Mouse (Mus musculus): ENCODE results near the gene Il1f8. TPM values are rescaled to one million over a fixed set of nuclear protein-coding genes. Genes with fewer than 3 reads are reported as not detected.

The Il1f8 gene
- polyA plus RNA-seq, 1 experiment, result not detected

DNA sequence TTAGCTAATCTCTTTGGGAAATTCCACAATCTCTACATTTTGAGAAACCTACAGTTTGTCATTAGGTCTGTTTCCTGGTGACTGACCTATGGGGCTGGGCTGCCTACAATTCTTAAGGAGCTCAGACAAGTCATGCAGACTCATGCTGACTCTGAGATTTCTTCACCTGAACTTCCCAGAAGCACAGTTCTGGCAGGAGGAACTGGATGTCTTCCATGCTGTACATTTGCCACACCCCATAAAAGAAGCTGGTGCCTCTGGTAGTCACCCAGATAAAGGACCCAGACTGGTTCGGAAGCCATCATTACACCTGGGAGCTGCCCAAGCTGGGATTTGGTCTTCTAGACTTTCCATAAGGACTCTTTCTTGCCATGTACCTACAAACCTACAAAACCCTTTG, 33.2 kb downstream of the Il1f8 start, which contains the start of gene Il1f9:
Gene Il1f9, plus strand, starts transcription at position 301 of the 400 bp plus-strand sequence.
- H3K27me3 ChIP-seq (ENCODE audit: control insufficient read depth, insufficient read depth, low read length), result no peaks in the 10 kb centered on the region
- no peaks in the 10 kb centered on the region for H3K4me1 ChIP-seq (ENCODE audit: control insufficient read depth, insufficient read depth, insufficient read length)
- H3K4me3 ChIP-seq (ENCODE audit: extremely low read depth, insufficient read depth, insufficient read length), result no peak within 1 kb of the TSS
- H3K27ac ChIP-seq (ENCODE audit: insufficient read depth, low read length), result no peak within 1 kb of the TSS
- TF ChIP-seq CTCF (IDR thresholded peaks at IDR 0.05; ENCODE audit: extremely low read depth, insufficient read depth, insufficient read length, insufficient replicate concordance) (no peak), POLR2A (IDR thresholded peaks at IDR 0.05; ENCODE audit: low read depth, low read length) (no peak)
- DNase-seq (ENCODE audit: low read depth in 1 of 2, low spot score in 2 of 2), result no peak
- no peaks in the 10 kb centered on the region for H3K36me3 ChIP-seq (ENCODE audit: control insufficient read depth, insufficient read depth, low read length)
- 92% methylated on average over 1 of the region's 1 CpGs for WGBS

- 49% methylated on average over 6 of the region's 6 CpGs for WGBS
Observed at GRCm38 (mm10) chr2:24187585-24187984, 34.6 kb downstream of the Il1f8 start.

GRCm38 (mm10) chr2:24188189-24188588, 35.2 kb downstream of the Il1f8 start:
- no peak for DNase-seq (ENCODE audit: low read depth in 1 of 2, low spot score in 2 of 2)
- Histone ChIP-seq H3K36me3 (ENCODE audit: control insufficient read depth, insufficient read depth, low read length) (no peaks in the 10 kb centered on the region), H3K4me3 (ENCODE audit: extremely low read depth, insufficient read depth, insufficient read length) (no peak overlapping the region), H3K27ac (ENCODE audit: insufficient read depth, low read length) (no peak overlapping the region), H3K4me1 (ENCODE audit: control insufficient read depth, insufficient read depth, insufficient read length) (no peaks in the 10 kb centered on the region), H3K27me3 (ENCODE audit: control insufficient read depth, insufficient read depth, low read length) (no peaks in the 10 kb centered on the region)
- no peak for TF ChIP-seq POLR2A (IDR thresholded peaks at IDR 0.05; ENCODE audit: low read depth, low read length)
- WGBS, result 61% methylated on average over 1 of the region's 1 CpGs

More at GRCm38 (mm10) chr2:24187585-24187984, 34.6 kb downstream of the Il1f8 start:
- no peak overlapping the region for H3K27ac ChIP-seq (ENCODE audit: insufficient read depth, low read length)
- H3K27me3 ChIP-seq (ENCODE audit: control insufficient read depth, insufficient read depth, low read length), result no peaks in the 10 kb centered on the region
- no peaks in the 10 kb centered on the region for H3K36me3 ChIP-seq (ENCODE audit: control insufficient read depth, insufficient read depth, low read length)
- H3K4me3 ChIP-seq (ENCODE audit: extremely low read depth, insufficient read depth, insufficient read length), result no peak overlapping the region
- no peaks in the 10 kb centered on the region for H3K4me1 ChIP-seq (ENCODE audit: control insufficient read depth, insufficient read depth, insufficient read length)
- DNase-seq (ENCODE audit: low read depth in 1 of 2, low spot score in 2 of 2), result no peak
- TF ChIP-seq POLR2A (IDR thresholded peaks at IDR 0.05; ENCODE audit: low read depth, low read length), result no peak
- TF ChIP-seq CTCF (IDR thresholded peaks at IDR 0.05; ENCODE audit: extremely low read depth, insufficient read depth, insufficient read length, insufficient replicate concordance), result no peak

Other genes with a start within 250 kb of the Il1f8 start
- 0.12 and 0.19 TPM in 2 replicates for gene Hnmt, start 103.8 kb upstream of the Il1f8 start, polyA plus RNA-seq (2012; rRNA removed)
- not detected in 2 replicates for gene Tbpl2, start 56.6 kb upstream of the Il1f8 start, polyA plus RNA-seq (2012; rRNA removed)
- 0.27 and 0.28 TPM in 2 replicates for gene Il1f9, start 33.3 kb downstream of the Il1f8 start, polyA plus RNA-seq (2012; rRNA removed)
- not detected in 2 replicates for gene Il1f6, start 62.3 kb downstream of the Il1f8 start, polyA plus RNA-seq (2012; rRNA removed)
- gene Il1f5, start 123.8 kb downstream of the Il1f8 start, polyA plus RNA-seq (2012; rRNA removed), result not detected in 2 replicates
- not detected in 2 replicates for gene Il1f10, start 138.0 kb downstream of the Il1f8 start, polyA plus RNA-seq (2012; rRNA removed)
- gene Il1rn, start 183.7 kb downstream of the Il1f8 start, polyA plus RNA-seq (2012; rRNA removed), result 2.0 and 2.2 TPM in 2 replicates
- 40.1 and 41.1 TPM in 2 replicates for gene Psd4, start 214.4 kb downstream of the Il1f8 start, polyA plus RNA-seq (2012; rRNA removed)

All from spleen, adult 2 months (tissue).